ENCODE assay signal across 8 mouse cellular contexts in the genomic region with DNA sequence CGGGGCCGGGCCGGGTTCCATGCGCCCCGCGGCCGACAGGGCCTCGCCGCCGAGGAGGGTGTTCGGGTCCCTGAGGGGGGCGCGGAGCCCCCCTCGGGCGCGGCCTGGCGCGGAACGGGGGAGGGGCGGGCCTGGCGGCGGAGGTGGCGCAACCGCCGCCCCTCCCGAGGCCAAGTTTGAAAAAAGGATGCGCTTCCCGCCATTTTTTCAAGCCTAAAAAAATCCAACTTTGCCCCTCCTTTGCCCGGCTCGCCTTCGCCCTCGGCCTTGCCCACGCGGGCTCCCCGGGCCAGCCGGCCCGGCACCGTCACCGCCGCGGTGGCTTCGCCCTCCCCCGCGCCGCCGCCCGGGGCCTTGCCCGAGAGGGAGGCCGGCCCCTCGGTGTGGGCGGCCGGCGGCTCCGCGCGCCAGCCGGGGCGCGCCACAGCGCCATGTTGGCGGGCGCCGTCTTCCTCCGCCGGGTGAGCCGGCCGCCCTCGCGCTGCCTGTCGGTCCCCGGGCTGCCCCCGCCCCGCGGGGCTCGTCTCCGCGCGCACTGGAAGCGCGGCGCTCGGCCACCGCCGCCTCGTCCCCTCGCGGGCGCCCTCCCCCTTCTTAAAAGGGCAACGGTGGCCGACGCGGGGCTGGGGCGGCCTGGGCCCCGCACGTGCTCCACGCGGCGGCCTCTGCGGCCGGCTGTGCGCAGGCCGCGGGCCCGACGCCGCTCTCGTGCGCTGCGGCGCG. TPM values are rescaled to one million over a fixed set of nuclear protein-coding genes. Genes with fewer than 3 reads are reported as not detected.
DNase-seq lines count a peak whose midpoint lies in the region; ATAC-seq and TF ChIP-seq lines count a peak whose summit lies in the region.

No protein-coding gene starts in this region.

- H3K4me1 ChIP-seq in forebrain, embryonic 13.5 days = peaks cover 57% of the 10 kb centered on the region
- H3K4me1 ChIP-seq in heart, postnatal 0 days (ENCODE audit: control insufficient read depth, insufficient read depth) = peaks cover 32% of the 10 kb centered on the region
- H3K4me1 ChIP-seq in liver, embryonic 16.5 days (ENCODE audit: control insufficient read depth, low read depth, low read length) = peaks cover 69% of the 10 kb centered on the region
- peaks cover 12% of the 10 kb centered on the region for H3K4me1 ChIP-seq in neural tube, embryonic 14.5 days (ENCODE audit: control insufficient read depth, insufficient read depth, low read length)
- peaks cover 8% of the 10 kb centered on the region for H3K4me1 ChIP-seq in testis, adult 2 months (ENCODE audit: control insufficient read depth, insufficient read depth, low read length)

- H3K27me3 ChIP-seq in forebrain, embryonic 13.5 days = no peaks in the 10 kb centered on the region
- no peaks in the 10 kb centered on the region for H3K27me3 ChIP-seq in heart, postnatal 0 days (ENCODE audit: control insufficient read depth, insufficient read depth, low read length)
- no peaks in the 10 kb centered on the region for H3K27me3 ChIP-seq in liver, embryonic 16.5 days (ENCODE audit: control insufficient read depth, insufficient read depth, low read depth, low read length)
- no peaks in the 10 kb centered on the region for H3K27me3 ChIP-seq in neural tube, embryonic 14.5 days (ENCODE audit: control insufficient read depth, insufficient read depth, low read length)
- H3K27me3 ChIP-seq in testis, adult 2 months (ENCODE audit: control insufficient read depth, insufficient read depth, low read length) = no peaks in the 10 kb centered on the region

- peak overlapping the region; percentile 90 for H3K4me2 ChIP-seq in forebrain, embryonic 13.5 days
- H3K4me2 ChIP-seq in heart, postnatal 0 days (ENCODE audit: low read depth, low read length) = peak overlapping the region; percentile 69
- peak overlapping the region; percentile 80 for H3K4me2 ChIP-seq in liver, embryonic 16.5 days (ENCODE audit: low read depth, low read length)
- peak overlapping the region; percentile 89 for H3K4me2 ChIP-seq in neural tube, embryonic 14.5 days (ENCODE audit: low read depth, low read length)

- 0 out of 2 replicates have a peak, but pooled peaks cover 5% of the 10 kb centered on the region for H3K36me3 ChIP-seq in forebrain, embryonic 13.5 days (ENCODE audit: poor library complexity, severe bottlenecking)
- no peaks in the 10 kb centered on the region for H3K36me3 ChIP-seq in heart, postnatal 0 days (replicated peaks; ENCODE audit: control insufficient read depth, insufficient read depth, low read length)
- H3K36me3 ChIP-seq in liver, embryonic 16.5 days (ENCODE audit: control insufficient read depth, insufficient read depth) = peaks cover 7% of the 10 kb centered on the region
- no peaks in the 10 kb centered on the region for H3K36me3 ChIP-seq in neural tube, embryonic 14.5 days (ENCODE audit: control insufficient read depth, insufficient read depth, low read length)
- H3K36me3 ChIP-seq in testis, adult 2 months (ENCODE audit: control insufficient read depth, insufficient read depth, low read length) = no peaks in the 10 kb centered on the region

- peak; percentile 6; the same call in 1 of the 2 replicates for TF ChIP-seq POLR2A in testis, adult 2 months (IDR thresholded peaks at IDR 0.05; ENCODE audit: control insufficient read depth, low read depth, low read length)

- peak overlapping the region; percentile 99 for H3K27ac ChIP-seq in forebrain, embryonic 13.5 days
- H3K27ac ChIP-seq in heart, postnatal 0 days (ENCODE audit: low read depth) = peak overlapping the region; percentile 97
- H3K27ac ChIP-seq in liver, embryonic 16.5 days (ENCODE audit: low read length) = peak overlapping the region; percentile 98
- peak overlapping the region; percentile 97 for H3K27ac ChIP-seq in neural tube, embryonic 14.5 days (ENCODE audit: low read depth, low read length)
- peak overlapping the region; percentile 99 for H3K27ac ChIP-seq in testis, adult 2 months (ENCODE audit: control insufficient read depth, insufficient read depth, low read depth, low read length)

- peak overlapping the region; percentile 99 for H3K9ac ChIP-seq in forebrain, embryonic 13.5 days
- peak overlapping the region; percentile 86 for H3K9ac ChIP-seq in heart, postnatal 0 days (replicated peaks; ENCODE audit: low read depth, low read length)
- H3K9ac ChIP-seq in liver, embryonic 16.5 days (ENCODE audit: low read depth, low read length) = peak overlapping the region; percentile 98
- peak overlapping the region; percentile 93 for H3K9ac ChIP-seq in neural tube, embryonic 14.5 days (replicated peaks; ENCODE audit: low read depth, low read length)

- no peak for TF ChIP-seq EP300 in heart, postnatal 0 days (IDR thresholded peaks at IDR 0.05; ENCODE audit: low read depth)

- no peaks in the 10 kb centered on the region for H3K9me3 ChIP-seq in forebrain, embryonic 13.5 days (replicated peaks)
- no peaks in the 10 kb centered on the region for H3K9me3 ChIP-seq in heart, postnatal 0 days (replicated peaks; ENCODE audit: control insufficient read depth, low read length)
- no peaks in the 10 kb centered on the region for H3K9me3 ChIP-seq in liver, embryonic 16.5 days (replicated peaks; ENCODE audit: control insufficient read depth, low read length)
- H3K9me3 ChIP-seq in neural tube, embryonic 14.5 days (ENCODE audit: control insufficient read depth, low read length) = no peaks in the 10 kb centered on the region

- DNase-seq in CD4-positive, CD25-positive, alpha-beta regulatory T cell, adult 2 months (ENCODE audit: low read depth, low spot score) = peak; percentile 82
- peak; percentile 88 for DNase-seq in brain, adult 2 months (ENCODE audit: low read depth, low spot score)
- DNase-seq in heart, postnatal 0 days (ENCODE audit: low spot score) = peak; percentile 74
- DNase-seq in kidney, postnatal 36 days = peak; percentile 71 to 85

- H3K4me3 ChIP-seq in forebrain, embryonic 13.5 days = peak overlapping the region; percentile 91
- peak overlapping the region; percentile 87 for H3K4me3 ChIP-seq in heart, postnatal 0 days (ENCODE audit: low read depth, low read length)
- peak overlapping the region; percentile 92 for H3K4me3 ChIP-seq in liver, embryonic 16.5 days (ENCODE audit: low read depth, low read length)
- peak overlapping the region; percentile 86 for H3K4me3 ChIP-seq in neural tube, embryonic 14.5 days (ENCODE audit: low read depth, low read length)
- H3K4me3 ChIP-seq in testis, adult 2 months (ENCODE audit: control insufficient read depth, low read depth, low read length) = peak overlapping the region; percentile 94

- no peak for TF ChIP-seq CTCF in heart, postnatal 0 days (IDR thresholded peaks at IDR 0.05; ENCODE audit: low read depth)
- no peak for TF ChIP-seq CTCF in testis, adult 2 months (IDR thresholded peaks at IDR 0.05; ENCODE audit: control insufficient read depth, insufficient read depth, insufficient replicate concordance, low read depth, low read length)

- under 1% methylated on average over 58 of the region's 111 CpGs for whole genome bisulfite sequencing in forebrain, embryonic 13.5 days
- WGBS in heart, postnatal 0 days = under 1% methylated on average over 81 of the region's 111 CpGs
- under 1% methylated on average over 106 of the region's 111 CpGs for WGBS in liver, embryonic 16.5 days (ENCODE audit: insufficient replicate concordance)
- under 1% methylated on average over 57 of the region's 111 CpGs for WGBS in neural tube, embryonic 14.5 days

- ATAC-seq in forebrain, embryonic 13.5 days = peak; percentile 43
- ATAC-seq in heart, postnatal 0 days (ENCODE audit: insufficient read depth, low read depth) = peak; percentile 52
- ATAC-seq in liver, embryonic 16.5 days (ENCODE audit: low read depth) = peak; percentile 4
- peak; percentile 47 for ATAC-seq in neural tube, embryonic 14.5 days (ENCODE audit: low read depth)

RNA-seq across cellular contexts. Expression of gene Anp32b, which starts 1.2 kb away (rescaled TPM):
- 210 and 214 TPM in 2 replicates for polyA plus RNA-seq in forebrain, embryonic 13.5 days (2015; fragmentation: Nextera tagmentation; extraction: Ambion mirVana)
- total RNA-seq in heart, postnatal 0 days (2014; rRNA removed; ENCODE audit: low replicate concordance) = 3.6 and 9.2 TPM in 2 replicates
- 75.8 and 76.0 TPM in 2 replicates for polyA plus RNA-seq in heart, postnatal 0 days (2015; fragmentation: Nextera tagmentation; extraction: Ambion mirVana)
- 318 and 338 TPM in 2 replicates for polyA plus RNA-seq in liver, embryonic 16.5 days (2015; fragmentation: Nextera tagmentation; extraction: Ambion mirVana)
- 50.2 and 68.5 TPM in 2 replicates for polyA plus RNA-seq in neural tube, embryonic 14.5 days (2014; fragmentation: Nextera tagmentation; extraction: Ambion mirVana)
- polyA plus RNA-seq in testis, adult 2 months (2012; rRNA removed) = 10.5 and 11.6 TPM in 2 replicates

RNA-seq across cellular contexts. Expression of gene Nans, which starts 37.1 kb away (rescaled TPM):
- 71.0 and 74.0 TPM in 2 replicates for polyA plus RNA-seq in forebrain, embryonic 13.5 days (2015; fragmentation: Nextera tagmentation; extraction: Ambion mirVana)
- total RNA-seq in heart, postnatal 0 days (2014; rRNA removed; ENCODE audit: low replicate concordance) = 54.2 and 54.6 TPM in 2 replicates
- polyA plus RNA-seq in heart, postnatal 0 days (2015; fragmentation: Nextera tagmentation; extraction: Ambion mirVana) = 36.2 and 38.2 TPM in 2 replicates
- polyA plus RNA-seq in liver, embryonic 16.5 days (2015; fragmentation: Nextera tagmentation; extraction: Ambion mirVana) = 40.5 and 48.3 TPM in 2 replicates
- polyA plus RNA-seq in neural tube, embryonic 14.5 days (2014; fragmentation: Nextera tagmentation; extraction: Ambion mirVana) = 60.4 and 65.1 TPM in 2 replicates
- polyA plus RNA-seq in testis, adult 2 months (2012; rRNA removed) = 9.5 and 10.7 TPM in 2 replicates

RNA-seq across cellular contexts. Expression of gene Hemgn, which starts 38.6 kb away (rescaled TPM):
- polyA plus RNA-seq in forebrain, embryonic 13.5 days (2015; fragmentation: Nextera tagmentation; extraction: Ambion mirVana) = 0.09 and 0.77 TPM in 2 replicates
- 0.27 TPM in 1 of 2 replicates, not detected in the other for total RNA-seq in heart, postnatal 0 days (2014; rRNA removed; ENCODE audit: low replicate concordance)
- 0.37 TPM in 1 of 2 replicates, not detected in the other for polyA plus RNA-seq in heart, postnatal 0 days (2015; fragmentation: Nextera tagmentation; extraction: Ambion mirVana)
- polyA plus RNA-seq in liver, embryonic 16.5 days (2015; fragmentation: Nextera tagmentation; extraction: Ambion mirVana) = 375 and 394 TPM in 2 replicates
- polyA plus RNA-seq in neural tube, embryonic 14.5 days (2014; fragmentation: Nextera tagmentation; extraction: Ambion mirVana) = 0.28 and 0.81 TPM in 2 replicates
- 54.7 and 57.4 TPM in 2 replicates for polyA plus RNA-seq in testis, adult 2 months (2012; rRNA removed)

Comparison
In these comparisons a context has a peak if more than half of its experiments do, and no peak if none do; other contexts are left out.
1. Peak in every context shown above with its lines: DNase-seq, ATAC-seq, H3K4me3 ChIP-seq and H3K27ac ChIP-seq.
2. RNA of gene Hemgn, which starts 38.6 kb away (polyA plus RNA-seq): 375 to 394 TPM in liver, embryonic 16.5 days and 54.7 to 57.4 TPM in testis, adult 2 months; 0.37 TPM in heart, postnatal 0 days, 0.28 to 0.81 TPM in neural tube, embryonic 14.5 days and 0.09 to 0.77 TPM in forebrain, embryonic 13.5 days; every median in the first group is over 10 times any median in the second.